Mouse (Mus musculus): Measurements from ENCODE around the gene Svs6.
"Not testable (repeated sequence)": the region's sequence is repeated elsewhere in the genome, so short reads cannot be mapped to it uniquely, and the experiment has no call there.

Svs6 gene

GRCm38 (mm10) chr2:164316451-164316850 lies at the start of gene Svs6:
TSS of gene Svs6 (plus strand) at chr2:164316751.
- not testable (repeated sequence) for DNase-seq (ENCODE audit: low read depth, low spot score)

GRCm38 (mm10) chr2:164278359-164278758 lies 38.2 kb upstream of the Svs6 start, which contains the start of gene Svs4:
TSS of gene Svs4 (minus strand) at chr2:164278459.
- DNase-seq (ENCODE audit: low read depth, low spot score): no peak

- DNase-seq (ENCODE audit: low read depth, low spot score): not testable (repeated sequence)
Measured at GRCm38 (mm10) chr2:164288968-164289367, 27.6 kb upstream of the Svs6 start, which contains the start of gene Svs3a. TSS of gene Svs3a (plus strand) at chr2:164289268.

- no peak for DNase-seq (ENCODE audit: low read depth, low spot score)
Measured at GRCm38 (mm10) chr2:164312599-164312998, 4.0 kb upstream of the Svs6 start.

GRCm38 (mm10) chr2:164315460-164315859 lies 1.1 kb upstream of the Svs6 start:
- not testable (repeated sequence) for DNase-seq (ENCODE audit: low read depth, low spot score)

GRCm38 (mm10) chr2:164320983-164321382 lies 4.4 kb downstream of the Svs6 start:
- DNase-seq (ENCODE audit: low read depth, low spot score): no peak

GRCm38 (mm10) chr2:164332440-164332839 lies 15.9 kb downstream of the Svs6 start, which contains the start of gene Svs5:
TSS of gene Svs5 (plus strand) at chr2:164332740.
- not testable (repeated sequence) for DNase-seq (ENCODE audit: low read depth, low spot score)

- DNase-seq (ENCODE audit: low read depth, low spot score): not testable (repeated sequence)
Measured at GRCm38 (mm10) chr2:164343732-164344131, 27.2 kb downstream of the Svs6 start.

GRCm38 (mm10) chr2:164347697-164348096 lies 31.1 kb downstream of the Svs6 start:
- DNase-seq (ENCODE audit: low read depth, low spot score): not testable (repeated sequence)

- peak; percentile 70 for DNase-seq (ENCODE audit: low read depth, low spot score)
Measured at GRCm38 (mm10) chr2:164348980-164349379, 32.4 kb downstream of the Svs6 start.

- DNase-seq (ENCODE audit: low read depth, low spot score): no peak
Measured at GRCm38 (mm10) chr2:164352697-164353096, 36.1 kb downstream of the Svs6 start.

GRCm38 (mm10) chr2:164353356-164353755 lies 36.8 kb downstream of the Svs6 start:
- no peak for DNase-seq (ENCODE audit: low read depth, low spot score)

GRCm38 (mm10) chr2:164356177-164356967 lies 39.8 kb downstream of the Svs6 start:
- no peak for DNase-seq (ENCODE audit: low read depth, low spot score)

GRCm38 (mm10) chr2:164358373-164358772 lies 41.8 kb downstream of the Svs6 start:
- DNase-seq (ENCODE audit: low read depth, low spot score): no peak

- DNase-seq (ENCODE audit: low read depth, low spot score): no peak
Measured at GRCm38 (mm10) chr2:164359031-164359430, 42.5 kb downstream of the Svs6 start.

GRCm38 (mm10) chr2:164359668-164360067 lies 43.1 kb downstream of the Svs6 start:
- no peak for DNase-seq (ENCODE audit: low read depth, low spot score)

GRCm38 (mm10) chr2:164360974-164361657 lies 44.6 kb downstream of the Svs6 start:
- DNase-seq (ENCODE audit: low read depth, low spot score): no peak

GRCm38 (mm10) chr2:164366947-164367346 lies 50.4 kb downstream of the Svs6 start:
- no peak for DNase-seq (ENCODE audit: low read depth, low spot score)

All from R1 (cell line).